Mouse (Mus musculus): Measurements from ENCODE around the gene Tspan9. TPM values are rescaled to one million over a fixed set of nuclear protein-coding genes. Genes with fewer than 3 reads are reported as not detected.

Gene Tspan9
- polyA plus RNA-seq, 1 experiment from 2014 or later: 130 TPM

DNA sequence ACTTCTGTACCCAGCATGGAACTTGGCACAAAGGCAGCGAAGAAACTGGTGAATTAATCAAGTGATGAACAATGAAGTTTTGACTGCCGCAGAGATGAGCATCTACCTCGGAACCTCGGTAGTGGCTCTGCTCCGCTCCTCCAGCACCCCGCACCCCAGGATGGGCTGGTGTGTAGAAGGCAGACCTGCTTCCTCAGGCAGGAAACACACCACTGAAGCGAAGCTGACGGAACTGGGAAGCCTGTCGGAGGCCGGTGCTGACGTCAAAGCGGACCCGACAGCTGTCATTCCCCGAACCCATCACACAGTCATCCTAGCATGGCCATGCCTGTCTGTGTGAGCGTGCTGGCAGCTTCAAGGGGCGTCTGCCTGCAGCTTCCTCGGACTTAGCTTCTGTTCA, 131.6 kb downstream of the Tspan9 start:
- no peak overlapping the region for H3K9ac ChIP-seq (ENCODE audit: low read depth, low read length)

DNA sequence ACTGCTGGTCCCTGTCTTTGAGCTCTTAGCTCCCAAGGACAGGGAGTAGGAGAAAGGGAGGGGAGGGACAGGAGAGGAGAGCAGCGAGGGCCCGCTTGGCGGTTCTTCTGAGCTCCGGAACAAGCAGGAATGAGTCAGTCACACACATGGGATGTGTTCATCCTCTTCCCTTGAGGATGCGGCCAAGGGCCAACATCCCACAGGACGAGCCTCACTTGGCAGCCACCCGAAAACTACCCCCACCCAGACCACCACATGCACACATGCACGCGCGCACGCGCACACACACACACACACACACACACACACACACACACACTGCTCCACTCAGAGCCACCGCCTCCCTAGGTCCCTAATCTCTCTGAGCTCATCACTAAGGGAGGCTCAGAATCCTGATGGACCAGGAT, 132.3 kb downstream of the Tspan9 start:
- Histone ChIP-seq H3K4me1 (ENCODE audit: control insufficient read depth, insufficient read depth, low read length) (peaks cover 53% of the 10 kb centered on the region), H3K27ac (replicated peaks; ENCODE audit: low read depth, low read length) (peak overlapping the region; percentile 64), H3K36me3 (ENCODE audit: control insufficient read depth, insufficient read depth, low read length) (no peaks in the 10 kb centered on the region), H3K9ac (ENCODE audit: low read depth, low read length) (no peak overlapping the region), H3K4me2 (ENCODE audit: low read depth, low read length) (no peak overlapping the region), H3K4me3 (ENCODE audit: low read depth, low read length) (no peak overlapping the region), H3K9me3 (ENCODE audit: control insufficient read depth, low read length) (no peaks in the 10 kb centered on the region), H3K27me3 (replicated peaks; ENCODE audit: control insufficient read depth, insufficient read depth, low read length) (no peaks in the 10 kb centered on the region)
- DNase-seq (ENCODE audit: low spot score) (peak; percentile 65), ATAC-seq (ENCODE audit: low read depth) (0 out of 2 replicates have a peak, but pooled peaks have one; percentile 32)
- WGBS: 70% methylated on average over 12 of the region's 13 CpGs

More for the DNA sequence above, 131.6 kb downstream of the Tspan9 start:
- Histone ChIP-seq H3K27me3 (replicated peaks; ENCODE audit: control insufficient read depth, insufficient read depth, low read length) (no peaks in the 10 kb centered on the region), H3K36me3 (ENCODE audit: control insufficient read depth, insufficient read depth, low read length) (no peaks in the 10 kb centered on the region; the same call in 1 of the 2 replicates), H3K4me2 (ENCODE audit: low read depth, low read length) (no peak overlapping the region), H3K4me3 (ENCODE audit: low read depth, low read length) (no peak overlapping the region), H3K27ac (replicated peaks; ENCODE audit: low read depth, low read length) (peak overlapping the region; percentile 64), H3K4me1 (ENCODE audit: control insufficient read depth, insufficient read depth, low read length) (peaks cover 46% of the 10 kb centered on the region), H3K9me3 (ENCODE audit: control insufficient read depth, low read length) (no peaks in the 10 kb centered on the region)
- DNase-seq (ENCODE audit: low spot score): no peak
- 65% methylated on average over 17 of the region's 17 CpGs for WGBS
- ATAC-seq (ENCODE audit: low read depth): no peak

DNA sequence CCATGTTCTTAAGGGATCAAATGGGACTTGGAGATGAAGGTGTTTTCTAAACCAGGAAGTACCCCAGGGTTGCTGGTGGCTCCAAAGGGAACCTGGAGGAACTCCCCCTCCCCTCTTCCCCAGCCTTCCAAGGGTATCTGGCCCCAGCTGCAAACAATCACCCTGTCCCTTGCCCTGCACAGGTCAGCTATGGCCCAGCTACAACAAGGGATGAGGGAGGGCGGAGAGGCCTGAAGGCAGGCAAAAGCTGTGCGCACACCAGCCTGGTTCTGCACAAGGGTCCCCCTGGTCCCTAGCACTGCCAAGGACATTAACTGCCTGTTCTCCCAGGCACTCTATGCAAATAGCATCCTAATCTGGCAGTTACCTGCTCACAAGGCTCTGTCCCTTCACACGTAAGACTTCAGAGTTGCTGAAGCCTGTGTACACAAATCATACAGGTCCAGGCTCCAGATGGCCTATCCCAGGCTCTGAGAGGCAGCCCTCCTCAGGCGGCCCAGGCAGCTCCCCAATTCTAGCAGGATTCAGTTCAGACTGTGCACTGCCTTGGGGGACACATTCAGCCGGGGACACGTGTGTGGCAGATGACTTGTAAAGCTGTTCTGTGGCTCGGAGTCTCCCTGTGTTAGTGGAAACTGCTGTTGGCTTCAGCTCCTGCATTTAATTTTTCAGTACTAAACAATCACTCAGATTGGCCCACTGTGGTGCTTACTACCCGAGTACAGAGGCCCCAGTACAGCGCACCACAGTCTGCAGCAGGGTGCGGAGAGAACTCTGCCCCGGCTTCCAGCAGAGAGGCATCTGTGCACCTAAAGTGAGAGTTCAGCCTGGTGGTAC, 133.0 kb downstream of the Tspan9 start:
- no peak overlapping the region for H3K9ac ChIP-seq (ENCODE audit: low read depth, low read length)
- DNase-seq (ENCODE audit: low spot score) (peak; percentile 76), ATAC-seq (ENCODE audit: low read depth) (peak; percentile 46; the same call in 1 of the 2 replicates)
- no peak overlapping the region for H3K4me3 ChIP-seq (ENCODE audit: low read depth, low read length)
- H3K36me3 ChIP-seq (ENCODE audit: control insufficient read depth, insufficient read depth, low read length): no peaks in the 10 kb centered on the region
- peak overlapping the region; percentile 64 for H3K27ac ChIP-seq (replicated peaks; ENCODE audit: low read depth, low read length)
- no peak overlapping the region for H3K4me2 ChIP-seq (ENCODE audit: low read depth, low read length)
- WGBS: 45% methylated on average over 11 of the region's 11 CpGs
- no peaks in the 10 kb centered on the region for H3K27me3 ChIP-seq (replicated peaks; ENCODE audit: control insufficient read depth, insufficient read depth, low read length)
- peaks cover 55% of the 10 kb centered on the region for H3K4me1 ChIP-seq (ENCODE audit: control insufficient read depth, insufficient read depth, low read length)
- H3K9me3 ChIP-seq (ENCODE audit: control insufficient read depth, low read length): no peaks in the 10 kb centered on the region

DNA sequence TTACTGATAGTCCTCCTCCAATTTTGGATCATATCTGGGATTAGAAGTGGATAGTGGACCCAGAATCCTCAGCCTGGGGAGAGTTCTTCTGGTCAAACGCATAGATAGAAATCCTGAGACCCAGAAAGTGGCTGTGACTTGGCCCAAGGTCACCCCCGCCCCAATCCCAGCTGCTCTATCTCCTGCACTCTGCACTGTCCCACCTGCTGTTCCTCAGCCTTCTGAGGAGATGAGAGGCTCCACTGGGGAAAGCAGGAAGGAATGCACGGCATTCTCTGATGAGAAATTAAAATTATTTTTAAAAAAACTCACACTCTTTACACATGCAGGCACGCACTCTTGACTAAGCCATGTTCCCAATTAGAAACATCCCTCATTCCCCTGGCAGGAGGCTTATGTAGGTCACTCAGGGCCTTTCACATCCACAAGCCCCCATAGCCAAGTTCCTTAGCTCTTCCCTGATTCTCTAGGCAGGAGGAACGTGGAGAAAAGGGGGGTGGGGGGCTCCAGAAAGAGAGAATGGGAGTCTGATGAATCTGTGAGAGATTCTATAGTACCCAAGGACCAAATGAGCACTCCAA, 135.3 kb downstream of the Tspan9 start:
- H3K36me3 ChIP-seq (ENCODE audit: control insufficient read depth, insufficient read depth, low read length): no peaks in the 10 kb centered on the region
- H3K27me3 ChIP-seq (replicated peaks; ENCODE audit: control insufficient read depth, insufficient read depth, low read length): no peaks in the 10 kb centered on the region
- peaks cover 66% of the 10 kb centered on the region for H3K4me1 ChIP-seq (ENCODE audit: control insufficient read depth, insufficient read depth, low read length)
- H3K4me3 ChIP-seq (ENCODE audit: low read depth, low read length): no peak overlapping the region
- H3K9ac ChIP-seq (ENCODE audit: low read depth, low read length): no peak overlapping the region
- H3K4me2 ChIP-seq (ENCODE audit: low read depth, low read length): no peak overlapping the region
- DNase-seq (ENCODE audit: low spot score) (no peak), ATAC-seq (ENCODE audit: low read depth) (no peak)
- H3K27ac ChIP-seq (replicated peaks; ENCODE audit: low read depth, low read length): 0 out of 2 replicates have a peak overlapping the region, but pooled peaks have one; percentile 28
- H3K9me3 ChIP-seq (ENCODE audit: control insufficient read depth, low read length): no peaks in the 10 kb centered on the region
- 59% methylated on average over 5 of the region's 5 CpGs for WGBS

DNA sequence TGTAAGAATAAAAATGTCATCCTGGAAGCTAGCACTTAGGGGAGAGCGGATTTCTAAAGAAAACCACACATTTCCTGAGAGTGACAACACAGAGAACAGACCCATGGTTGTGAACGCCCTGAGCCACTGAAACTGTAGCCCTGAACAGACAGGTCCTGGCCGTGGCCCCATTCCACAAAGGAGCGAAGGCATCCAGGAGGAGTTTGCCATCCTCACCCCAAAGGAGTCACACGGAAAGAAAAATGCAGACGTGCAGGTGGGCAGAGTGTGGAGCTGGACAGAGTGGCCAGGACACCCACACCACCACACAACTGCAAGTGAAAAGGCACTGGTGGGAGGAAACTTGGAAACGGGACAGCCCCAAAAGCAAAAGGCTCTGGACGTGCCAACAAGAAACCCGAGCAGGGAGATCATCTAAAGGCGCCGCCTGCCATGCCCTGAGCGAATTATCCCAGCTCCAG, 136.1 kb downstream of the Tspan9 start:
- Histone ChIP-seq H3K4me3 (ENCODE audit: low read depth, low read length) (no peak overlapping the region), H3K4me1 (ENCODE audit: control insufficient read depth, insufficient read depth, low read length) (peaks cover 67% of the 10 kb centered on the region), H3K9ac (ENCODE audit: low read depth, low read length) (no peak overlapping the region), H3K36me3 (ENCODE audit: control insufficient read depth, insufficient read depth, low read length) (no peaks in the 10 kb centered on the region), H3K4me2 (ENCODE audit: low read depth, low read length) (no peak overlapping the region), H3K9me3 (ENCODE audit: control insufficient read depth, low read length) (no peaks in the 10 kb centered on the region), H3K27me3 (replicated peaks; ENCODE audit: control insufficient read depth, insufficient read depth, low read length) (no peaks in the 10 kb centered on the region), H3K27ac (replicated peaks; ENCODE audit: low read depth, low read length) (0 out of 2 replicates have a peak overlapping the region, but pooled peaks have one; percentile 28)
- ATAC-seq (ENCODE audit: low read depth) (no peak), DNase-seq (ENCODE audit: low spot score) (peak; percentile 66)
- 65% methylated on average over 12 of the region's 12 CpGs for WGBS

DNA sequence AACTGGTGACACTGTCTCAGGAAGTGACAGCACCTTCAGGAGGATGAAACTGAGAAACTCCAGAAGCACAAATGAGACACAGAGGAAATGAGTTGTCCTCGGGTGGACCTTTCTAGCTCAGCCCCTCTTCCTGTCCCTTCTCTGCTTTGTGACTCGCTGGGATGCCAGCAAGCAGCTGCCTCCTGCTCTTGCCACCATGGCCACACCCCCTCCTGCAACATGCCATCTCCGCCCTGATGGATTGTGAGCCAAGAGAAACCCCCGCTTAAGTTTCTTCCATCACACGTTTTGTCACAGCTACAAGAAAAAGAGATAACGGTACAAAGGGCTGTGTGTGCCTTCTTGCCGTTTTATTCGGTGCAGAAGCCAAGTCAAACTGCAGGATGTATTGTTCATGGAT, 137.2 kb downstream of the Tspan9 start:
- WGBS: 53% methylated on average over 8 of the region's 8 CpGs
- no peaks in the 10 kb centered on the region for H3K27me3 ChIP-seq (replicated peaks; ENCODE audit: control insufficient read depth, insufficient read depth, low read length)
- no peak overlapping the region for H3K27ac ChIP-seq (replicated peaks; ENCODE audit: low read depth, low read length)
- H3K36me3 ChIP-seq (ENCODE audit: control insufficient read depth, insufficient read depth, low read length): no peaks in the 10 kb centered on the region
- ATAC-seq (ENCODE audit: low read depth): no peak
- peak; percentile 31 for DNase-seq (ENCODE audit: low spot score)
- no peak overlapping the region for H3K4me2 ChIP-seq (ENCODE audit: low read depth, low read length)
- no peak overlapping the region for H3K9ac ChIP-seq (ENCODE audit: low read depth, low read length)
- peaks cover 69% of the 10 kb centered on the region for H3K4me1 ChIP-seq (ENCODE audit: control insufficient read depth, insufficient read depth, low read length)
- no peaks in the 10 kb centered on the region for H3K9me3 ChIP-seq (ENCODE audit: control insufficient read depth, low read length)
- no peak overlapping the region for H3K4me3 ChIP-seq (ENCODE audit: low read depth, low read length)

DNA sequence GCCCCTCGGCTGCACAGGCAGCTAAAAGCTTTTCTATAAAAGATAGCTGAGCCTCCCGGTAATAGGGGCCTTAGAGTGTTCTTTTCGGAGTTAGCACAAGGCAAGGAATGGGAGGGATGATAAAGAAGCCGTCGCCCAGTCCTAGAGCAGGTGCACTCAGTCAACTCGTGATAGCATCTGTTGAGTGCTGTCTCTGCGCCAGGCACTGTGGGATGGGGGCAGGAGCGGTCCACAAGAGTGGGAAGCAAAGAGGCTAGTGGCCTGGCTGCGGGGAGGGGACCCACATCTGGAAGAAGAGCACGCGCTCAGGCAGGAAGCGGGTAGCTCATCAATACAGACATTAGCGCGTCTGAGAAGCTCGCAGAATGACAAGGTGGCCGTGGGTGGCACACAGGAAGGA, 138.8 kb downstream of the Tspan9 start:
- Histone ChIP-seq H3K9me3 (ENCODE audit: control insufficient read depth, low read length) (no peaks in the 10 kb centered on the region), H3K9ac (ENCODE audit: low read depth, low read length) (no peak overlapping the region), H3K4me1 (ENCODE audit: control insufficient read depth, insufficient read depth, low read length) (peaks cover 58% of the 10 kb centered on the region), H3K4me3 (ENCODE audit: low read depth, low read length) (no peak overlapping the region), H3K27ac (replicated peaks; ENCODE audit: low read depth, low read length) (no peak overlapping the region), H3K36me3 (ENCODE audit: control insufficient read depth, insufficient read depth, low read length) (no peaks in the 10 kb centered on the region), H3K27me3 (replicated peaks; ENCODE audit: control insufficient read depth, insufficient read depth, low read length) (no peaks in the 10 kb centered on the region), H3K4me2 (ENCODE audit: low read depth, low read length) (no peak overlapping the region)
- ATAC-seq (ENCODE audit: low read depth) (no peak), DNase-seq (ENCODE audit: low spot score) (no peak)
- WGBS: 80% methylated on average over 16 of the region's 16 CpGs

DNA sequence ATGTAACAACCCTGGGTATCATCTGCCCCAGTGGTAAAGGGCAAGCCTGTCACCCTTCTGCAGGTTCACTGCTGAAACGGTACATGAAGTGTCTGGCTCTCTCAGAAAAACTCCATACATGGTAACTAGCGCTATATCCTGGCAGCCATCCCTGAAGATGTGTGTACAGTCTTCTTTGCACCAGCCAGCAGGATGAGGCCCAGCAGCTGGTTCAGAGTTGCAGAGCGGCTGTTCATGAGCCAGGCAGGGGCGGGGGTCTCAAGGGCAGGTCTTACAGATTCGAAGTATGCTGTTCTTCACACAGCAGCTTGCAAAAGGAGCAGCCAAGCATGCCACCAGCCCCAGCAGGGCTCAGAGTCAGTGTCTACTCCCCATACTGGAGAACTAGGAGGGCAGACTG, 139.9 kb downstream of the Tspan9 start:
- peaks cover 52% of the 10 kb centered on the region for H3K4me1 ChIP-seq (ENCODE audit: control insufficient read depth, insufficient read depth, low read length)

More for the DNA sequence above, 139.9 kb downstream of the Tspan9 start:
- Histone ChIP-seq H3K36me3 (ENCODE audit: control insufficient read depth, insufficient read depth, low read length) (no peaks in the 10 kb centered on the region), H3K4me2 (ENCODE audit: low read depth, low read length) (no peak overlapping the region), H3K4me3 (ENCODE audit: low read depth, low read length) (no peak overlapping the region), H3K9me3 (ENCODE audit: control insufficient read depth, low read length) (no peaks in the 10 kb centered on the region), H3K27ac (replicated peaks; ENCODE audit: low read depth, low read length) (peak overlapping the region; percentile 21; the same call in 1 of the 2 replicates), H3K27me3 (replicated peaks; ENCODE audit: control insufficient read depth, insufficient read depth, low read length) (no peaks in the 10 kb centered on the region), H3K9ac (ENCODE audit: low read depth, low read length) (no peak overlapping the region)
- peak; percentile 79 for DNase-seq (ENCODE audit: low spot score)
- WGBS: 56% methylated on average over 5 of the region's 5 CpGs
- ATAC-seq (ENCODE audit: low read depth): peak; percentile 14; the same call in 1 of the 2 replicates
